Mouse (Mus musculus) olfactory bulb, adult 2 months (tissue): Measurements from ENCODE around the gene Afmid. TPM values are rescaled to one million over a fixed set of nuclear protein-coding genes. Genes with fewer than 3 reads are reported as not detected.
"Not testable (repeated sequence)": the region's sequence is repeated elsewhere in the genome, so short reads cannot be mapped to it uniquely, and the experiment has no call there.

Experiments
- H3K27ac ChIP-seq: fragments of 200-500 bp; 2 replicates; pipeline ENCODE4 v1.5.1; 2012; ENCODE audit warnings: low read depth, low read length; ENCODE audit not compliant: insufficient read depth
- H3K4me1 ChIP-seq: fragments of 200-500 bp; 2 replicates; pipeline ENCODE4 v1.6.1; 2012; ENCODE audit warnings: low read length; ENCODE audit not compliant: control insufficient read depth, insufficient read depth
- H3K4me3 ChIP-seq: fragments of 200-500 bp; 2 replicates; pipeline ENCODE4 v1.5.1; 2012; ENCODE audit warnings: mild to moderate bottlenecking, low read depth, low read length, moderate library complexity; ENCODE audit not compliant: insufficient read depth
- CTCF ChIP-seq: fragments of 200-500 bp; IDR thresholded peaks from 2 replicates; pipeline ENCODE4 v1.5.1; 2012; ENCODE audit warnings: low read depth, mild to moderate bottlenecking, low read length, moderate library complexity; ENCODE audit not compliant: insufficient read depth
- POLR2A ChIP-seq: fragments of 200-500 bp; IDR thresholded peaks from 2 replicates; pipeline ENCODE4 v1.6.1; 2012; ENCODE audit warnings: mild to moderate bottlenecking, low read depth, low read length, moderate library complexity; ENCODE audit not compliant: insufficient read depth
- WGBS: fragments of 180-500 bp; shearing (Covaris S2); methylation state at CpG from one replicate; pipeline ENCODE4 v1.1.7; 2018; 5-methylcytosine and 5-hydroxymethylcytosine counted together
- polyA plus RNA-seq: library from polyadenylated mRNA; stranded (reverse); fragments of >200 nt; gene quantifications from 2 replicates; pipeline ENCODE4 v1.2.4, GENCODE M21; 2012; ENCODE audit warnings: low replicate concordance; ENCODE audit not compliant: missing spikeins, insufficient read depth, insufficient read length

Gene Afmid
- polyA plus RNA-seq, 1 experiment: not detected

- no peak overlapping the region for H3K27ac ChIP-seq
- no peak overlapping the region; the same call in 1 of the 2 replicates for H3K4me3 ChIP-seq
- peaks cover 34% of the 10 kb centered on the region for H3K4me1 ChIP-seq
- 34% methylated on average over 18 of the region's 18 CpGs for WGBS
- TF ChIP-seq POLR2A (no peak), CTCF (no peak)
Observed at GRCm38 (mm10) chr11:117781199-117781821, 44.4 kb upstream of the Afmid start.

- Histone ChIP-seq H3K4me3 (peak within 1 kb of the TSS; percentile 20; the same call in 1 of the 2 replicates), H3K4me1 (peaks cover 34% of the 10 kb centered on the region), H3K27ac (no peak within 1 kb of the TSS)
- TF ChIP-seq POLR2A (no peak), CTCF (no peak)
- 63% methylated on average over 24 of the region's 24 CpGs for WGBS
Observed at GRCm38 (mm10) chr11:117781993-117782704, 43.6 kb upstream of the Afmid start, which contains the start of the genes Tmc8 and Tmc6. TSS of gene Tmc8 (plus strand) at chr11:117782076. TSS of gene Tmc6 (minus strand) at chr11:117782198.

- TF ChIP-seq CTCF (no peak), POLR2A (no peak)
- WGBS: 72% methylated on average over 9 of the region's 9 CpGs
- H3K4me3 ChIP-seq: no peak overlapping the region; the same call in 1 of the 2 replicates
- H3K4me1 ChIP-seq: peaks cover 34% of the 10 kb centered on the region
- H3K27ac ChIP-seq: no peak overlapping the region
Observed at GRCm38 (mm10) chr11:117782705-117783034, 43.1 kb upstream of the Afmid start.

GRCm38 (mm10) chr11:117783089-117783488, 42.6 kb upstream of the Afmid start:
- 17% methylated on average over 31 of the region's 31 CpGs for WGBS
- no peak overlapping the region for H3K27ac ChIP-seq
- H3K4me3 ChIP-seq: peak overlapping the region; percentile 20; the same call in 1 of the 2 replicates
- TF ChIP-seq POLR2A (no peak), CTCF (no peak)
- peaks cover 34% of the 10 kb centered on the region for H3K4me1 ChIP-seq

GRCm38 (mm10) chr11:117783683-117784309, 41.9 kb upstream of the Afmid start:
- peaks cover 30% of the 10 kb centered on the region for H3K4me1 ChIP-seq
- no peak overlapping the region for H3K4me3 ChIP-seq
- no peak overlapping the region for H3K27ac ChIP-seq
- TF ChIP-seq CTCF (no peak), POLR2A (no peak)
- 73% methylated on average over 10 of the region's 10 CpGs for WGBS

- Histone ChIP-seq H3K27ac (no peak overlapping the region), H3K4me3 (no peak overlapping the region), H3K4me1 (peaks cover 6% of the 10 kb centered on the region; the same call in 1 of the 2 replicates)
- WGBS: 38% methylated on average over 10 of the region's 10 CpGs
- TF ChIP-seq CTCF (peak; percentile 31; the same call in 1 of the 2 replicates), POLR2A (no peak)
Observed at GRCm38 (mm10) chr11:117786294-117786693, 39.4 kb upstream of the Afmid start.

- WGBS: 92% methylated on average over 7 of the region's 7 CpGs
- H3K27ac ChIP-seq, H3K4me3 ChIP-seq, H3K4me1 ChIP-seq: not testable (repeated sequence)
Observed at GRCm38 (mm10) chr11:117788481-117788880, 37.2 kb upstream of the Afmid start.

- TF ChIP-seq POLR2A: no peak
- peak; percentile 47; the same call in 1 of the 2 replicates for TF ChIP-seq CTCF
- Histone ChIP-seq H3K4me1 (no peaks in the 10 kb centered on the region), H3K4me3 (no peak overlapping the region), H3K27ac (no peak overlapping the region)
- WGBS: 8% methylated on average over 14 of the region's 14 CpGs
Observed at GRCm38 (mm10) chr11:117790286-117790685, 35.4 kb upstream of the Afmid start.
